Mouse (Mus musculus): ENCODE results near the gene Rpl3l.

Rpl3l gene

GRCm38 (mm10) chr17:24742307-24742706 is 14.7 kb downstream of the Rpl3l start:
- peak; percentile 84 for DNase-seq (ENCODE audit: low spot score)

DNA sequence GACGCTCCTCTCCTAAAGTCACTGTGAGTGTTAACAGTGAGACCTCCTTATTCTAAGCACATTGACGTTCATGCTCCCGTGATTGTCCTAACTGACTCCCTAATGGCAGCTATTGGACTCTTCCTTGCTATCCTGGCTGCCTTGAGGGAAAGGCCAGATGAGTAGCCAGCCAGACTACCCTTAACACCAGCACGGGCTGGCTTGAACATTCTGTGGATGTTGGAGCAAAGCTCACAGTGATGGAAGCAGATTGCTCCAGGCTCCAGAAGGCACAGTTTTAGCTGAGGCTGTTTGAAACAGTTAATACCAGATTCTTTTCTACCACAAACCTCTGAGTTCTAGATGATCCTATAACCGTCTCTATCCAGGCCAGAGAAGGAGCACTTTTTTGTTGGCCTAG is 16.3 kb downstream of the Rpl3l start:
- DNase-seq (ENCODE audit: low spot score), result peak; percentile 62

- DNase-seq (ENCODE audit: low spot score), result peak; percentile 41
Observed at GRCm38 (mm10) chr17:24744381-24744780, 16.8 kb downstream of the Rpl3l start.

DNA sequence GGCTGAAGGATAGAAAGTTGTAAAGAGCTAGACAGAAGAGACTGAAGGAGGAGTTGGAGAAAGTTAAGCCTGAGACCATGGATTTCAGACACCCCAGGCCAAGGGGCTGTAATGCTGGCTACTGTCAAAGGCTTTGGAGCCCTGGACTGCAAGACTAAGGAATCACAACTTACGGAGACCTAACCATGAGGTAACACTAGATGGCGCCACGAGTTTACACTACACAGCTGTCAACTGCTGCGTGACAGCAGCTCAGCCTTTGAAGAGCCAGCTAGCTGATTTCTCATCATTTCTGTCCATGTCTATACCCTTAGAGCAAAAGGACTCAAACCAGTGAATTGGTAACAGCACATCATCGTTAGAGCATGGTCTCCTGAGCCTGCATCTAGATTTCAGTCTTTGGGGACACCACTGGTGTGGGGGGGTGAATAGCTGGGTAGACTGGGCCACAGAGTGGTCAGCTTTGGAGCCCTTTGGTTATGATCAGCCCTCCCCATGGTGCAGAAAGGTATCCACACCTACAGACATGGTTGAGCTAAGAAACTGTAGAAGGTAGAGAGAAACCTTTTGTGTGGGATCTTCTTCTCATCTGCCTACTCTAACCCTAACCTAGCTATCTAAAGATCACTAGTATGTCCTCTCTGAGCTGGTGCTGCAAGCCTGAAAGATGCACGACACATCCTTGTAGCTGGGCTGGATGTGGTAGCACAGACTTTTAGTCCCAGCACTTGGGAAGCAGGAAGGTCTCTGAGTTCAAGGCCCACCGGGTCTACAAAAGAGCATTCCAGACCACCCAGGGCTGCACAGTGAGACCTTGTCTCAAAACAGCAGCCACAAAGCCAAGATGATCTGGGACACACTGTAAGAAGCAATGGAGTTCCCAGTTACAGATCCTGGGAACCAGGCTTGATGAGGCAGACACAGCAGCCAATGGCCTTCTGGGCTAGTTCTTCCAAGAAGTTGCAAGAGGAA is 18.2 kb downstream of the Rpl3l start:
- peak; percentile 95 for DNase-seq (ENCODE audit: low spot score)

- no peak for DNase-seq (ENCODE audit: low spot score)
Observed at GRCm38 (mm10) chr17:24746986-24747385, 19.4 kb downstream of the Rpl3l start.

- no peak for DNase-seq (ENCODE audit: low spot score)
Observed at GRCm38 (mm10) chr17:24751528-24751927, 23.9 kb downstream of the Rpl3l start.

DNA sequence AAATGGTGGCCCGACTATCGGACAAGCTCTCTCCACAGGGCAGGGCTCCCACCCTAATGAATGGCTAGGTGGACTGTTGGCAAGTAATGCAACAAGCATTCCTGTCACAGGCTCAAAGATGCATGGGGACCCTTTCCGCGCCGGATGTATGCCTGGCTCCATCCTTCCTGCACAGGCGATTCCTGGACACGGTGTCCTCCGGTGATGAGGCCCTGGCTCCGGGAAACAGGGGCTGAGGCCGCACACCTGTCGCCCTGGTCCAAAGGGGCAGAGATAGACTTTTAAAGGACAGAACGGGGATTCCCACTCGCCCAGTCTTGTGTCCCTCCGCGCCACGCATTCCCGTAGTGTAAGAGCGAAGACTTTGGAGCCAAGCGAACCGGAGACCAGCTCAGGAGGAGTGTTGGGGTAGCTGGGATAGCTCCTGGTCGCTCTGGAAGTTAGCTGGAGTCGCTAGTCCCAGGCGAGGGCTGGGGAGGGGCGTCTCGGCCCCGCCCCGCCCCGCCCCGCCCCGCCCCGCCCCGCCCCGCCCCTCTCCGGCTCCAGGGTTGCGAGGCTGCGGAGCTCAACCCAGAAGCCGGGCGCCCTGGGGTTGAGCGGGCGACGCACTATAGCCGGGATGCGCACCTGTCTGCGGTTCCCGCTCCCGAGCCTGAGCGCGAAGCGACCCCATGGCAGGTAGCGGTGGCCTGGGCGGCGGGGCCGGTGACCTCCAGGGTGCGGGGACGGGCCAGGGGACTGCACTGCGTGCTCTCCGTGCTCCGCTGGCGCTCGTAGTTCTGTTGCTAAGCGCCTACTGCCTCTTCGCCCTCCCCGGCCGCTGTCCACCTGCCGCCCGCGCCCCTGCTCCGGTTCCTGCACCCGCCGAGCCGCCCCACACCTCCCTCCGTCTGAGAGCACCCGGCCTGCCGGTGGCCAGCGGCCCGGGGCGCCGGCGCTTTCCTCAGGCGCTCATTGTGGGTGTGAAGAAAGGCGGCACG is 25.1 kb downstream of the Rpl3l start, which contains the start of gene Hs3st6:
Gene Hs3st6, plus strand, starts transcription at position 574 of the 980 bp plus-strand sequence.
- DNase-seq (ENCODE audit: low spot score), result no peak

GRCm38 (mm10) chr17:24757394-24757793 is 29.8 kb downstream of the Rpl3l start:
- no peak for DNase-seq (ENCODE audit: low spot score)

DNA sequence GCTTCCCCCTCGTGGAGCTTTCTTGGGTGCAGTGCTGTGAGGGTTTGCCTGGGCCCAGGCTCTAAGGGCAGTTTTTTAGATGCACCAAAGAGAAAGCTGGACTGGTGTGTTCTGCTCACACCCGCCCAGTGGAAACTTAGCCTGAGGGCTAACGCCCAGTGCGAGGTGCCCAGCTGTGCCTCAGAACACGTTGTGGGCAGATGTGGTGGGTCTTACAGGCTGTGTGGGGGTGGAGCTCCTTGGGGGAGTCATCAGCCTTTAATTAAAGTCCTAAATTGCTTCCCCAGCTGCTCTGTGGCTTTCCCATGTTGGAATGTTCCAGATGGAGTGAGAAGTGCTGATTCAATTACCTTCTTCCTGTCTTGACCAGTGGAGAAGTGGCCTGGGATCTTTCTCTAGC is 33.5 kb downstream of the Rpl3l start:
- no peak for DNase-seq (ENCODE audit: low spot score)

DNA sequence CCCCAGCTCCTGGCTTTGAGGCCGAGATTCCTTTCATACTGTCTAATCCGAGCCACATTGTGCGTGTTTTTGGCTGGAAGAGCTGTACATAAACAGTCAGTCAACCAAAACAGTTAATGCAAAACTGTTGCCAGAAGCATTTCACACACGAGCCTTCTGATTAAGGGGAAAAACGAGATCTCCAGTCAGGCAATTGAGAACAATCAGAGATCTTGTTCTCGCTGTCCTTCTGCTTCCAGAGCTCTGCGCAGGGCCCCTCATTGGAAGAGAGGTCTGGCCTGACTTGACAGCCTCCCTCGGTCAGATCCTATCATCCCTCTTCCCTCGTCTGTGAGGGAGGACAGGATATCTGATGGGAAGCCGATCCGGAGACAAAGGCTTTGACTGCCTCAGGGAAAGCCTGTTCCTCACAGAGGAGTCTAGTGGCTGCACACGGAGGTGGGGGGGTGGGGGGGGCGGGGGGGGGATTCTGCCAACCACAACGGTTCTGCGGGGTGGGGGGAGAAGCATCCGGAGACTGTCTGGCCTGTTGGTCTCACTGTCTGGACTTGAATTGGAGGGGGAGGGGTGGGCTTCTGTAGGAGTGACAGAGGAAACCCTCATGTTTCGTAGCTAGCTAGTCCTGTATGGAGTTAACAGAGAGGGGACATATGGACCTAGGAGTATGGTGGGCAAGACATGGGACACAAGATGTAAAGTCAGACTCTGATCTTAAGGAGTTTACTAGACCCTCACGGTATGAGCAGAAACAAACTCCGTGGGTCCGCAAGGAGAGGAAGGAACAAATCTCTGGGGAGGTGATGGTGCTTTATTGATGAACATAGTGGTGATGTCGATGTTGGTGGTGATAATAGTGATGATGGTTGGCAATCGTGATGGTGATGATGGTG is 37.6 kb downstream of the Rpl3l start:
- DNase-seq (ENCODE audit: low spot score), result no peak

- DNase-seq (ENCODE audit: low spot score), result no peak
Observed at GRCm38 (mm10) chr17:24766266-24766875, 38.8 kb downstream of the Rpl3l start.

DNA sequence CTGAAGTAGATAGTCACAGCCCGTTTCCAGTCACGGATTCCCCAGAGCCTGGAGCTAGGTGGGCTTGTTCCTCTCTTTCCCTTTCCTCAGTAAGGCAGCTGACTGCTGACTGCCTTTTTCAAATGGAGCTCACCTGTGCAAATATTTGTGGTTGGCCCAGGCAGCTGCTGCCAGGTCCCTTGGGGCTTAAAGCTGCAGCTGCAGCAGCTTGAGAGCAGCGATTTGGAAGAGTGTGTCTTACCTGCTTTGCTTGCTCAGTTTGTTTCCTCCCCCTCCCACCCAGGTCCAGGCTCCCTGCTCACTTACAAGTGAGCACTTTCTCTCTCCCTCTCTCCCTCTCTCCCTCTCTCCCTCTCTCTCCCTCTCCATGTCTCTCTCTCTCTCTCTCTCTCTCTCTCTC is 41.5 kb downstream of the Rpl3l start:
- no peak for DNase-seq (ENCODE audit: low spot score)

DNA sequence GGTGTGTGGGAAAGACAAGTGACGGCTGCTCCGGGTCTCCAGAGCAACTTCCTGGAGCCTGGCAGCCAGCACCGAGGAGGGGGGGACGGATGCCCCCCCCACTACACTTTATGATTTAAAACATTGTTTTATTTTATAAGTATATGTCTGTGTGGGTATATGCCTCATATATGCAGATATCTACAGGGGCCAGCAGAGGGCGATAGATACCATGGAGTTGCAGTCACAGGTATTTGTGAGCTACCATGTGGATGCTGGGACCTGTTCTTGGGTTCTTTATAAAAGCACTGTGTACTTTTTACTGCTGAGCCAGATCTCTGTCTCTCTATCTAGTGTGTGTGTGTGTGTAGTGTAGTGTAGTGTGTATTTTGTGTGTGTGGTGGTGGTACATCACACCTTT is 45.6 kb downstream of the Rpl3l start:
- DNase-seq (ENCODE audit: low spot score), result no peak

DNA sequence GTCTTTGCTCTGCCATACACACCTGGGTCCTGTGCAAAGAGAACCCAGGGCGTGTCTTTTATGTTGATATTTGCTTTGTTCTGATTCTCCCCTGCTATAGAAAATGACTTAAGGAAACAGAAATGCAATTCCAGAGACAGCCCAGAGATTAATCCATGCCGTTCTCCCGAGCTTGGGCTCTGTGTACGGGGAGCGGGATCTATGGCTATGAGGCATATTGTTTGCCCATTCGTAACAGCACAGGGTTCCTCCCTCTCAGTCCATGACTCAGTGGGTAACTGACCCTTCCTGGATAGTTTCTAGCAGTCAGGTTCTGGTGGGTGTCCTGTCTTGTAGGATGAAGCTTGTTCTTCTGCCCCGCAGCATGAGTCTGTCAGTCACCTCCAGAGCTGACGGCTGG is 47.6 kb downstream of the Rpl3l start:
- DNase-seq (ENCODE audit: low spot score), result no peak

- DNase-seq (ENCODE audit: low spot score), result no peak
Observed at GRCm38 (mm10) chr17:24777073-24777472, 49.5 kb downstream of the Rpl3l start.

GRCm38 (mm10) chr17:24780821-24781220 is 53.2 kb downstream of the Rpl3l start:
- no peak for DNase-seq (ENCODE audit: low spot score)

Data from adipocyte (in vitro differentiated cells).